10 mouse cellular contexts compared by ENCODE assay signal in the genomic region with DNA sequence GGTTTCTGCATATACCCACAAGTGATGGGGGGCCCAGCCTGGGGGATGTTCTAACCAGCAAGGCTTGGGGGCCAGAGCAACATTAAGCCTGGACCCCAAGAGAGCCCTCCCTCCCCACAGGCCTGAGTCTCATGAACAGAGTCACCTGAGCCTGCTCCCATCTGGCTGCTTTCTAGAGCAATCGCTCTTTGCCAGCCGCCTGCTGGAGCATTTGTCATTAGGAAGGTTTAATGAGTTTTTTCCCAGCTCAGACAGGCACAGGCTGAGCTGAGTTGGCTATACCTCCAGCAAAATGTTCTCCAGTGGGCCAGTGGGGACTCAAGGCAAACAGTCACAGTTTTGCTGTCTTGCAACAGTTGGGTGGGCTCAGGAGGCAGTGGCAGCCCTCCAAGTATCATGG. TPM values are rescaled to one million over a fixed set of nuclear protein-coding genes. Genes with fewer than 3 reads are reported as not detected.
DNase-seq lines count a peak whose midpoint lies in the region; ATAC-seq lines count a peak whose summit lies in the region.
"Had no signal": no experiment of that assay in that cellular context is flagged by ENCODE, and none has a peak within 500 bp of the region (broad histone marks: within the 10 kb centered on the region; RNA-seq: fewer than 3 reads in every experiment).

No protein-coding gene starts in this region.

- peaks cover 44% of the 10 kb centered on the region for H3K4me1 ChIP-seq in neural tube, embryonic 11.5 days (ENCODE audit: control insufficient read depth, insufficient read depth, low read length)
- H3K4me1 ChIP-seq in hindbrain, embryonic 11.5 days (replicated peaks; ENCODE audit: control insufficient read depth, insufficient read depth, low read length) = peaks cover 19% of the 10 kb centered on the region
- H3K4me1 ChIP-seq in neural tube, embryonic 15.5 days = peaks cover 49% of the 10 kb centered on the region

- 44% methylated on average over 2 of the region's 2 CpGs for WGBS in neural tube, embryonic 11.5 days
- WGBS in hindbrain, embryonic 11.5 days = 80% methylated on average over 2 of the region's 2 CpGs
- 4% methylated on average over 2 of the region's 2 CpGs for WGBS in neural tube, embryonic 15.5 days

- H3K36me3 ChIP-seq in neural tube, embryonic 11.5 days (ENCODE audit: control insufficient read depth, insufficient read depth, low read length) = peaks cover 10% of the 10 kb centered on the region
- peaks cover 6% of the 10 kb centered on the region; the same call in 1 of the 2 replicates for H3K36me3 ChIP-seq in hindbrain, embryonic 11.5 days (ENCODE audit: control insufficient read depth, insufficient read depth, low read length)
- peaks cover 48% of the 10 kb centered on the region for H3K36me3 ChIP-seq in neural tube, embryonic 15.5 days

- no peak overlapping the region for H3K4me3 ChIP-seq in neural tube, embryonic 11.5 days (ENCODE audit: low read depth, low read length)
- no peak overlapping the region for H3K4me3 ChIP-seq in hindbrain, embryonic 11.5 days (ENCODE audit: low read depth, low read length)
- H3K4me3 ChIP-seq in neural tube, embryonic 15.5 days (replicated peaks) = no peak overlapping the region

- H3K4me2 ChIP-seq in neural tube, embryonic 11.5 days (ENCODE audit: low read depth) = no peak overlapping the region
- H3K4me2 ChIP-seq in hindbrain, embryonic 11.5 days (replicated peaks; ENCODE audit: low read depth, low read length) = no peak overlapping the region
- no peak overlapping the region for H3K4me2 ChIP-seq in neural tube, embryonic 15.5 days

- H3K9me3 ChIP-seq in neural tube, embryonic 11.5 days (ENCODE audit: control insufficient read depth, low read length) = no peaks in the 10 kb centered on the region
- no peaks in the 10 kb centered on the region for H3K9me3 ChIP-seq in hindbrain, embryonic 11.5 days (ENCODE audit: control insufficient read depth, low read length)
- H3K9me3 ChIP-seq in neural tube, embryonic 15.5 days (replicated peaks) = no peaks in the 10 kb centered on the region

- H3K9ac ChIP-seq in neural tube, embryonic 11.5 days (ENCODE audit: low read length) = no peak overlapping the region
- H3K9ac ChIP-seq in hindbrain, embryonic 11.5 days (ENCODE audit: low read depth, low read length) = no peak overlapping the region
- H3K9ac ChIP-seq in neural tube, embryonic 15.5 days (replicated peaks) = no peak overlapping the region; the same call in 1 of the 2 replicates

- peak overlapping the region; percentile 79 for H3K27ac ChIP-seq in neural tube, embryonic 11.5 days (ENCODE audit: low read depth, low read length)
- peak overlapping the region; percentile 80 for H3K27ac ChIP-seq in hindbrain, embryonic 11.5 days (ENCODE audit: low read depth, low read length)
- peak overlapping the region; percentile 83 for H3K27ac ChIP-seq in neural tube, embryonic 15.5 days (replicated peaks)

- peak; percentile 33 for DNase-seq in neural tube, embryonic 11.5 days (ENCODE audit: low spot score)
- no peak for DNase-seq in neural tube, embryonic 10.5 days (ENCODE audit: extremely low spot score, low spot score)
- peak; percentile 20 for DNase-seq in hindbrain, embryonic 11.5 days (ENCODE audit: low spot score)
- DNase-seq in layer of hippocampus, postnatal 14 days (ENCODE audit: low spot score in 2 of 2) = peak; percentile 69 to 80
- no peak for DNase-seq in urinary bladder, postnatal 14 days (ENCODE audit: low spot score)
- DNase-seq in adrenal gland, postnatal 10 days = no peak
- DNase-seq: lung, adult 2 months; thymus, postnatal 14 days had no signal

- peak; percentile 1; the same call in 1 of the 2 replicates for ATAC-seq in neural tube, embryonic 11.5 days (ENCODE audit: insufficient read depth, low FRiP score, low TSS enrichment)
- peak; percentile 31; the same call in 1 of the 2 replicates for ATAC-seq in hindbrain, embryonic 11.5 days (ENCODE audit: low FRiP score)
- peak; percentile 29 for ATAC-seq in neural tube, embryonic 15.5 days (ENCODE audit: low FRiP score)
- ATAC-seq: activated CD4-positive, CD25-positive, alpha-beta regulatory T cell, adult 4 months had no signal

- H3K27me3 ChIP-seq in neural tube, embryonic 11.5 days (ENCODE audit: control insufficient read depth, insufficient read depth, low read length) = no peaks in the 10 kb centered on the region
- H3K27me3 ChIP-seq in hindbrain, embryonic 11.5 days (ENCODE audit: control insufficient read depth, insufficient read depth, low read length) = no peaks in the 10 kb centered on the region
- no peaks in the 10 kb centered on the region for H3K27me3 ChIP-seq in neural tube, embryonic 15.5 days (replicated peaks)

RNA-seq across cellular contexts. Expression of gene Pin1, which starts 12.5 kb away (rescaled TPM):
- polyA plus RNA-seq in neural tube, embryonic 11.5 days (2014; fragmentation: Nextera tagmentation; extraction: Ambion mirVana) = 68.7 and 71.6 TPM in 2 replicates
- polyA plus RNA-seq in hindbrain, embryonic 11.5 days (2014; fragmentation: Nextera tagmentation; extraction: Ambion mirVana) = 65.2 and 65.9 TPM in 2 replicates
- 10 to 100 TPM; 33.8 to 34.0 TPM for total RNA-seq in layer of hippocampus, postnatal 14 days (2021)
- polyA plus RNA-seq in neural tube, embryonic 15.5 days (2015; fragmentation: Nextera tagmentation; extraction: Ambion mirVana) = 69.6 and 71.6 TPM in 2 replicates
- 10 to 100 TPM; 19.5 to 20.7 TPM for total RNA-seq in adrenal gland, postnatal 10 days (2021)

RNA-seq across cellular contexts. Expression of gene Fbxl12, which starts 19.8 kb away (rescaled TPM):
- polyA plus RNA-seq in neural tube, embryonic 11.5 days (2014; fragmentation: Nextera tagmentation; extraction: Ambion mirVana) = 15.3 and 15.8 TPM in 2 replicates
- 12.6 and 14.3 TPM in 2 replicates for polyA plus RNA-seq in hindbrain, embryonic 11.5 days (2014; fragmentation: Nextera tagmentation; extraction: Ambion mirVana)
- 10 to 100 TPM; 17.9 to 18.9 TPM for total RNA-seq in layer of hippocampus, postnatal 14 days (2021)
- polyA plus RNA-seq in neural tube, embryonic 15.5 days (2015; fragmentation: Nextera tagmentation; extraction: Ambion mirVana) = 13.0 and 20.6 TPM in 2 replicates
- total RNA-seq in adrenal gland, postnatal 10 days (2021) = 10 to 100 TPM; 16.8 to 24.5 TPM

RNA-seq across cellular contexts. Expression of gene Ubl5, which starts 21.7 kb away (rescaled TPM):
- 391 and 397 TPM in 2 replicates for polyA plus RNA-seq in neural tube, embryonic 11.5 days (2014; fragmentation: Nextera tagmentation; extraction: Ambion mirVana)
- 448 and 456 TPM in 2 replicates for polyA plus RNA-seq in hindbrain, embryonic 11.5 days (2014; fragmentation: Nextera tagmentation; extraction: Ambion mirVana)
- total RNA-seq in layer of hippocampus, postnatal 14 days (2021) = 100 to 1,000 TPM; 310 to 314 TPM
- 463 and 500 TPM in 2 replicates for polyA plus RNA-seq in neural tube, embryonic 15.5 days (2015; fragmentation: Nextera tagmentation; extraction: Ambion mirVana)
- 100 to 1,000 TPM; 295 to 301 TPM for total RNA-seq in adrenal gland, postnatal 10 days (2021)

Comparison
In these comparisons a context has a peak if more than half of its experiments do, and no peak if none do; other contexts are left out.
1. DNase-seq: peak in neural tube, embryonic 11.5 days (single experiment), hindbrain, embryonic 11.5 days (single experiment) and layer of hippocampus, postnatal 14 days (2 of 2); none in neural tube, embryonic 10.5 days (single experiment), urinary bladder, postnatal 14 days (single experiment) and adrenal gland, postnatal 10 days (single experiment).
2. Peak in every context shown above with its lines, with median percentiles within 50 percentile points of each other: ATAC-seq and H3K27ac ChIP-seq.